Mouse (Mus musculus): ENCODE data around the gene Efcab11. TPM values are rescaled to one million over a fixed set of nuclear protein-coding genes. Genes with fewer than 3 reads are reported as not detected.
"Not testable (repeated sequence)": the region's sequence is repeated elsewhere in the genome, so short reads cannot be mapped to it uniquely, and the experiment has no call there.

Efcab11 gene
- total RNA-seq, 1 experiment from 2014 or later, result 0.96 TPM

DNA sequence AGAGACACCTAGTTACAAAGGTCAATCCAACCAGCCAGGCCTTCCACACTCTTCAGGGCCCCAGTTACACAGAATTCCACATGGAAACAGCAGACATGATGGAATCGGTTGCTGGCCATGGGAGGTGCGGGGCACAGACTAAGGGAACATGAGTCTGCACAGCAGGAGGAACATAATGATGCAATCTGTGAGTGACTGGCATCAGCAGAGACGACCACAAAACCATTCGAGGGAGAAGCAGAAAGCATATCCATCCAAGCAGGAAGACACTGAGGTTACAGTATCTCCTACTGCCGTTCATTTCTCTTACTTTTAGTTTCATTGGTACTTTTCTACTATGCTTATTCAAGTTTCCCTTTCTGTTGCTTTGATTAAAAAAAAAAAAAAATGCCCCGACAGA lies 9.6 kb downstream of the Efcab11 start:
- no peak for DNase-seq

DNA sequence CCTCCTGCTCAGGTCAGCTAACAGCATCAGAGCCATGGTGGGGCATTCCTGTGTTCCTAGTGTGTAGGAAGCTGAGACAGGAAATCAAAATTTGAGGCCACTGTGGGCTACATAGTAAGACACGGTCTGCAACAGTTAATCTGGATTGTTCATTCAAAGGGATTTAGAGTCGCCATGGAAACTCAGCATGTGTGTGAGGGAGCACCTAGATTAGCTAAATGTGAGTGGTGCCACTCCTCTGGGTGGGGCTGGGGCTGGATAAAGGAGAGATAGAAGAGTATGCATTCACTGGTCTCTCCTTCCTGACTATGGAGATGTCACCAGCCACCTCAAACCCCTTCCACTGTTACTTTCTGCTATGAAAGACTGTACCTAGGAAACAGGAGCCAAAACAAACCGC lies 10.8 kb downstream of the Efcab11 start:
- DNase-seq, result no peak

DNA sequence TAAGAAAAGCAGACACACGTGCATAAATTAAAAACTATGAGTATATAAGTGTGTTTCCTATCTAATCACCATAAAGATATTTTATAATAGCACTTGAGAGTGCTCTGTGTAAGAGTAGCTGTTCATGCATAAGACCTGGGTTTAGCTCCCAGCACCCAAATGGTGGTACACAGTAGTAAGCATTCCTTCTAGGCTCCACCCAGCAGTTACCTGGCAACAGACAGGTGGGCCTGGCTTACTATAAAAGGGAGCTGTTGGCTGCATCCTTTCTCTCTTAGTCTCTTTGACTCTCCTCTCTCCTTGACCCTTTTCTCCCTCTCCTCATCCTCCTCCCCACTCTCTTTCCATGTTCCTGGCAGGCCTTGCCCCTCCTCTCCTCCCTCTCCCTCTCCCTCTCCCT lies 15.4 kb downstream of the Efcab11 start:
- no peak for DNase-seq

DNA sequence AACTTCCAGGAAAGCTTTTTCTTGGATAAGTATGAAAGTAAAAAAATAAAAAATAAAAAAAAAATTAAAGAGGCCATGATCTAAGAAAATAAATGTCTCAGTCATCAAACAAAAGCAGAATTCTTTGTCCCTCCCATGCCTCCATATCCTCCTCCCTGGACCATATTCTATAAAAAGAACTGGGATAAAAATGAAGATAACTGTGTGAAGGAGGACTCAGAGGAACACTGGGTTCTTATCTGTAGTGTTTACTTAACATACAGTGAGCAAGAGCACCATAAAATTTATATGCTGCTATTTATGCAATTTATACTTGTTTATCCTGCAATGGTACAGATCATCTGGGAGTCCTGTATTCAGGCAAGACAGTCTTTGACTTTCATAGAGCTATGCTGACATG lies 19.6 kb downstream of the Efcab11 start:
- DNase-seq, result no peak

DNA sequence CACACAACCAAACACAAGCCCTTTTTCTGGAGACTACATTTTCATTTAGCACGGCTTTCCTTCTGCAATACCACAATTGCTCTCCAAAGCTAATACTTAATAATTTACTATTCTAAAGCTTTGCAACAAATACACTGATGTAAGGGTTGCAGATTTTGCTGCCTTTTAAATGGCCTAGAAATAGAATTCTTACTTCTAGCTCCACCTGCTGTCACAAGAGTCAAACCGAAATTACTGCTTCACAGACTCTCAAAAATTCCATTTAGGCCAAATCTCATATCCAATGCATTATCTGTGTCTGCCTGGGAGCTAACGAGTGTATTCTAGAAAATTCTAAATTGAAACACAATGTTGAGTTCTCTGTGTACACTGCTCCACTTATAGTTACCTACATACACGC lies 23.3 kb downstream of the Efcab11 start:
- no peak for DNase-seq

DNA sequence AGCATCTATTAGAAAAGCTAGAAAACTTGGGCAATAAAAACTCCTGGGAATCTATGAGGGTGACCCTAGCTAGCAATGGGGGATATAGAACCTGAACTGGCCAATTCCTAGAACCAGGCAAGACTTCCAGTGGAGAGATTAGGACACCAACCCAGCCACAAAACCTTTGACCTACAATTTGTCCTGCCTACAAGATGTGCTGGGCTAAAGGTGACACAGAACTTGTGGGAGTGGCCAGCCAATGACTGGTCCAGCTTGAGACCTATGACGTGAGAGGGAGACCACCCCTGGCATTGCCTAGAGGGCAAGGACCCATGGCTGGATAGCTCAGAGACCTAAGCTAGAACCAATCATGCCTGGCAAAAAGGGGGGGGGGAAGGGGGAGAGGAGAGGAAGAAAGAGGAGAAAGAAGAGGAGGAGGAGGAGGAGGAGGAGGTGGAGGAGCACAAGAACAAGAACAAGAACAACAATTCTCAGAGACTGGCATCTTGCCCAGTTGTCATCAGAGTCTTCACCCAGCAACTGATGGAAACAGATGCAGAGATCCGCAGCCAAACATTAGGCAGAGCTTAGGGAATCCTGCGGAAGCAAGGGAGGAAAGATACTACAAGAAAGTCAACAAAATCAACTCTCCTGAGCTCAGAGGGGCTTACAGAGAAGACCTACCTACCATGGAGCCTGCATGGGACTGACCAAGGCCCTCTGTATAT lies 24.7 kb downstream of the Efcab11 start:
- no peak for DNase-seq

DNA sequence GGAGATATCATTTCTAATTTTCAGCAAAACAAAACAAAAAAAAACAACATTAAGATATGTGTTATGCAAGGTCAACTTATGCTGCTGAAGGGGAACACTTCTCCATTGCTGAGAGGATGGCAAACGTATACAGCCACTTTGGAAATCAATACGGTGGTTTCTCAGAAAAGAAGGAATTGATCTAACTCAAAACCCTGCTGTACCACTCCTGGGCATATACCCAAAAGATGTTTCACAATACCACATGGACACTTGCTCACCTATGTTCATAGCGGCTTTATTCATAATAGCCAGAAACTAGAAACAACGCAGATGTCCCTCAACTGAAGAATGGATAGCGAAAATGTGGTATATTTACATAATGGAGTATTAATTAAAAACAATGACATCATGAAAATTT lies 25.6 kb downstream of the Efcab11 start:
- no peak for DNase-seq

DNA sequence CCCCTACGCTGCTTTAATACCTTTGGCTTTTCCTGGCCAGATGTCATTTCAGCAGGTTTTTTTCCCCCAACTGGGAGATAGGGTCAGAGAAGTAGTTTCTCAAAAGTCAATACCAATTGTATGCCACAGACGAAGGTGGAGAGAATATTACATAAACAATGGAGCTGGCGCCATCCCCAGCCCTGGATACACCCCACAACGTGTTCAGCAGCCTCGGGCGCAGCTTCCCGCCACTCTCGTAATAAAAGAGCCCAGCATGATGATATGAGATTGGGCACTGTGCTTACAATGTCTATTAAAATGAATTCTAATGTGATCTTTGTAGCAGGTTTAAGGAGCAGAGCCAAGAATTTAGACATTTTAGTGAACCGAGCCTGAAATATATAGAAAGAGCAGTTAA lies 28.2 kb downstream of the Efcab11 start:
- no peak for DNase-seq

DNA sequence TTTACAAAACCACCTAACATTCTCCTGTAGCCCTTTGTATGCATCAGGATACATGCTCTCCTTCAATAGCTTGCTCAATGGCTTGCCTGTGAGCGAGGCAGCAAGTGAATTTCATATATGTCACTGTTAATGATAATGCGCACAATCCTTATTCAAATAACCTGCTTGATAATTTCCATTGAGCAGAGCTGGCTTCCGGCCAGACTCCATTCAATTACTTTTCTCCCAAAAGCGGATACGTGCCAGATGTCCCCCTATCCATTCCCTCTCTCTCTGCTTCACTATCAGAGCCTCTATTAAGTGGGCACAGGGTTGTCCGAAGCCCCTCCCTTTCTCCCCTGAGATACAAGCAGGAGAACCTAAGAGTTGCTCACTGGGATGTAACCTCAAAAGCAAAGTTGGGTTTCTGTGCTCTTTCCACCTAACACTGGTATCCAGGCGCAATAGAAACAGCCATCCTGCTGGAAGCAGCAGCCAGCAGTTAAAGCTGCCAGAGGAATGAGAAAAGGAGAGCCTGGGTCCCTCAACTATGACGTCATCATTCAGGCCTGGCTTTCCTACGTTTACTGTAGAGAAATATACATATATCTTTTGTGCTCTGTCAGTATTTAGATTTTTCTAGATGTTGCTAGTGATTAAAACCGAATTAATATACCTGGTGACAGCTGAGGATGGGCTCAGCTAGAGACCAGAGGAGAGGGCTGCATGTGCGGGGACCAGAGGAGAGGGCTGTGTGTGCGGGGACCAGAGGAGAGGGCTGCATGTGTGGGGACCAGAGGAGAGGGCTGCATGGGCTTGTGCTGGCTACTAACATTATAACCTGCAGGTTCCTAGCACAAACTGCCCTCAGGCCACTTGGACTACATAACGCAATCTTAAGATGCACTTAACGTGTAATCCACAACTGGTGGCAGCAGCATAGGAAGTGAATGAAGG lies 30.6 kb downstream of the Efcab11 start:
- DNase-seq, result no peak

DNA sequence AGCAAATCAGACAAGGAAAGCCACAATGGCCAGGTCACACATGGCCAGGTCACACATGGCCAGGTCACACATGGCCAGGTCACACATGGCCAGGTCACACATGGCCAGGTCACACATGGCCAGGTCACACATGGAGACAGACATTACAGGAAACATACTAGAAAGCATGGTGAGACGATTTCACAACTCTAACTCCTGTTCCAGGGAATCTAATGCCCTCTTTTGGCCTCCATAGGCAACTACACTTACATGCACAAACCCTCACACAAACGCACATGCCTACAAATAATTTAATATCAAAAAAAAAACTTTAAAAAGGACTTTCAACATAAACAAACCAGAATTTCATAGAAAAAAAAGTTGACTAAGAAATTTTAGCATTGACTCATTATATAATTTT lies 34.2 kb downstream of the Efcab11 start:
- no peak for DNase-seq

DNA sequence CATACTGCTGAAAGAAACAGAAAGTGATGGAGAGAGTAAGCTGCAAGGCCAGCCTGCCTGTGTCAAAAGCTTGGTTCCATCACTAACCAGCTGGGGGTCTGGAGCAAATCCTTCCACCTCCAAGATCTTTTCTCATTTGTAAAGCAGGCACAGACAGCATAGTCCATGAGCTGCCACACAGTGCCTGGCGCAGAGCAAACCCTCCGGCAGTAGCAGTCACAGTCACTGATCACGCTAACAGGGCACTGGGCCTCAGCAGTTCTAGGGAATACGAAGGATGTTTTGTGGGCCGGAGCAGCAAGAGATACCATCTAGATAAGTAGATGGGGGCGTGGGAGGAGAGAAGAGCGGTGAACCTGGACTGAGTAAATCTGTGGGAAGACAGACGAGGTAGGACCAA lies 39.3 kb downstream of the Efcab11 start:
- DNase-seq, result no peak

DNA sequence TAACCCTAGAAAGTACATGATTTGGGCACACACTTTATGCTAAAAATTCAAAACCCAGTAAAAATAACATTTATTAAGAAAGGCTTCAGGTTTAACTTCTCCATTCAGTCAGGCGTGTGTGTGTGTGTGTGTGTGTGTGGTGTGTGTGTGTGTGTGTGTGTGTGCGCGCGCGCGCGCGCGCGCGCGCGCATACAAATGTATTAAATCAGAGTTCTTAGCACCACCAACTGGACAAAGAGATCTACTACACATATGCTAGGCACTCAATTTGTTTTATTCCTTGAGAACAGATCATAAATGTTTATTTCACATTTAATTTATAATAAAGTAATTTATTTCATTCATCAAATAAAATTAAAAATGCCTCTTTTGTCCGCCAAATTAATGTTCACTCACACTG lies 45.5 kb downstream of the Efcab11 start:
- peak; percentile 22 for DNase-seq

DNA sequence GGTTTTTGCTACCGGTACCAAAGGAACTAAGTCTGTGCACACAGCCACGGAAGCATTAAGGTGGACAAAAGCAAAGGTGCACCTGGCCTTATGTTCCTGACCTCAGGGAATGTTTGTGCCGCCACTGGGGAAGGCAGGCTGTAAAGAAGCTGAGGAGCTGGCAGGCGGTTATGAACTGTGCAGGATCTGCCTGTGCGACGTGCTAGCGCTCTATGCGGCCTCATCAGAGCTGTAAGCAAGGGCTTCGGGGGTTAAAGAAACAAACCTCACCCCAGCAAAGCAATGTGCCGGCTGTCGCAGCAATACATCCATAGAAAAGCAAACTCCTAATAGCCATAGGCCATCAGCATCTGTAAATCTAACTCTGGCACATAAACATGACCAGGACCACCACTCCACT lies 46.1 kb downstream of the Efcab11 start:
- DNase-seq, result no peak

DNA sequence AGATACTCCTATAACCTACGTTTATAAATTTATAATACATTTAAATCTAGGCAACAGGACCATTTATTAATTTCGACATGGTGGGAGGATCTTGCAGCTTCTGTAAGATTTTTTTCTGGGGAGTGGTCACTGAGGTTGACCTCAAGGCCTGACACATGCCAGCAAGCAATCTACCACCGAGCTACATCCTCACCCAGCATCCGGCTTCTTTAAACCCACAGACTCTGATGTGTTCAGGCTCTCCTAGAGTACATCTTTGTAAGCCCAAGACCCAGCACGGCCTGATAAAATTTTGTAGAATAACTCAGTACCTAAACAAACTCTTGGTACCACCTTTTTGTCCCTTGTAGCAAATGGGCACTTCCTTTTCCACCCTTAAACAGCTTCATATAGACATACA lies 46.7 kb downstream of the Efcab11 start:
- no peak for DNase-seq

DNA sequence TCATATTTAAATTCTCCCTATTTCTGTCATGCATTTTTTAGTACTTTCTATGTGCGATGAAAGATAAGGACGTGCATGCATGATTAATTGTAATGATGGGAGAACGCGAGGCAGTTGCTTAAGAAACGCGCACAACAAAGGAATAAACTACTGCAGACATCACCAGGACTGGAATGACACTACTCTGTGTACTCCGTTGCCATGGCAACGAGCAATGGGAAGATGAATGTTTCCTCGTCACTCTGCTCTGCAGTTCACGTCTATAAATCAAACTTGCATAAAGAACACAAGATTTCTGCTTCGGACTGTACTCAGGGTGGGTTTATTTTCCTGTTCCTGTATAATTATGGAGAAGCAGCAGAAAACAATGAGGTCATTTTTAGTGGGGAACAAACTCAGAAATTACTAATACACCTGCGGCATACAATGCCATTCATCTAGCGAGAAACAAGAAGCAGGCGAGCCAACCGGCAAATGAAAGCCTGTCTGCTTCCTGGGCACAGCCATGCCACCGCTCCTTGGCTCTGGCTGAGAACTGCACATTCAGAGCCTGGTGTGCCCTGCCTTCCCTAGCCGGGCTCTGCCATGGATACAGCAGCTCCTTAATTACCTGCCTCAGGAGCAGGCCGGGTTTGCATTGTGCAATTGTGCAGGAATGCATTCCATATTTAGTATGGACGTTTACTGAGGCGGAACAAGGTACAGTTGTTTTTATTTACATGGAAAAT lies 47.7 kb downstream of the Efcab11 start:
- peak; percentile 56 for DNase-seq

DNA sequence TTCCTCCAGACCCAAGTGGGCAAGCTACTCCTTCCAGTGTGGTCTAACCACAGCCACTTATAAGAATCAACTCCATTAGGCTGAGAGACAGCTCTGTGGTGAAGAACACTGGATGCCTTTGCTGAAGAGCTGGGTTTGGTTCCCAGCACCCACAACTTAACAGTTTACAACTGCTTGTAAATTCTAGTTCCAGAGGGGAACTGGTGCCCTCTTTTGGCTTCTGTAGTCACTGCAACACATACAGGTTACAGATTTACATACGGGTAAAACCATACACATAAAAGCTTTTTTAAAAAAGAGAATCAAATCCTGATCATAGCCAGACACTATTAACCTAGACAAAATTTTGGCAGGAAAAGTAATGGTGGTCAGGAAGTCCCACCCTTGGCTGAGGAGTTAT lies 50.8 kb downstream of the Efcab11 start:
- no peak for DNase-seq

DNA sequence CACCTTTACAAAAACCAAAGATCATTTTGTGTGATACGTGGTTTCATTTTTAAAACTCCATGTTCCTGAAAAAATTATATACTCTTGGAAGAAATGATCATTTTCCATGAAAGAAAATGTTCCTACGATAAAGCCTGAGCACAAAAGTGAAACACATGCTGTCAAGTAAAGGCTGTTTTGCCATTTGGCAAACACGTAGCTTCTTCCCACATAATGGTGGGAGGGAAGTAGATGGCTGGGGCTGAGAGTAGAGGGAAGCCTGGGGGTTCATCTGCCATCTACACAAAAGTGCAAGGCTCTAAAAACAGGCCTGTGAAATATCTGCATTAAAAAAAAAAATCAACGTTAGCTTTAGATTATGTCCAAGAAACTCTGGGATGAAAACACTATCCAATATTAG lies 61.6 kb downstream of the Efcab11 start:
- DNase-seq, result no peak

DNA sequence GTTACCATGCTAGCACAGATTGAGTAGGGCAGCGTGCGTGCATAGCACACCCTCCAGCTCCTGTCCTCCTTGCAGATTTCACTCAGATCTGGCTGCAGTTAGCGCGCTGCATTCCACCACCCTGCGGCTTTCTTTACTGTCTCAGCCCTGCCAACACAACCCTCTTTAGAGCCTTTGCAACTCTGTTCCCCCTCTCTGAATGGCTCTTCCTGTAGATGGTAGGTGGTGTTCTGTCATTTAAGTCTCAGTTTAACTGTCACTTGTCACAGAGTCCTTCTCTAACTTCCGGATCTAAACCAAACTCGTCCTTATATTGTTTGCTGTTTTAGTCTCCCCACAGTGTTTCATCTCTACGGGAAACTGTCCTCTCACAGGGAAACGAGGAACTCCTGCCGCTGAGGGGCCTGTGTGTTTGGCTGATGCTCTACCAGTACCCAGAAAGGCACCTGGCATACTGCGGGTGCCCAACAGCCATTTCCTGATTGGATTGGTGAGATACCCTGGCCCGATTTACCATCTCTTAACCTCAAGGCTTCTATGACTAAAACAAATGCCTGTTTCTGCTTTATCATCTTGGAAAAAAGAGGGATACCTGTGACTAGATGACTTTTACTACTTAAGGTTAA lies 62.8 kb downstream of the Efcab11 start:
- DNase-seq, result no peak

DNA sequence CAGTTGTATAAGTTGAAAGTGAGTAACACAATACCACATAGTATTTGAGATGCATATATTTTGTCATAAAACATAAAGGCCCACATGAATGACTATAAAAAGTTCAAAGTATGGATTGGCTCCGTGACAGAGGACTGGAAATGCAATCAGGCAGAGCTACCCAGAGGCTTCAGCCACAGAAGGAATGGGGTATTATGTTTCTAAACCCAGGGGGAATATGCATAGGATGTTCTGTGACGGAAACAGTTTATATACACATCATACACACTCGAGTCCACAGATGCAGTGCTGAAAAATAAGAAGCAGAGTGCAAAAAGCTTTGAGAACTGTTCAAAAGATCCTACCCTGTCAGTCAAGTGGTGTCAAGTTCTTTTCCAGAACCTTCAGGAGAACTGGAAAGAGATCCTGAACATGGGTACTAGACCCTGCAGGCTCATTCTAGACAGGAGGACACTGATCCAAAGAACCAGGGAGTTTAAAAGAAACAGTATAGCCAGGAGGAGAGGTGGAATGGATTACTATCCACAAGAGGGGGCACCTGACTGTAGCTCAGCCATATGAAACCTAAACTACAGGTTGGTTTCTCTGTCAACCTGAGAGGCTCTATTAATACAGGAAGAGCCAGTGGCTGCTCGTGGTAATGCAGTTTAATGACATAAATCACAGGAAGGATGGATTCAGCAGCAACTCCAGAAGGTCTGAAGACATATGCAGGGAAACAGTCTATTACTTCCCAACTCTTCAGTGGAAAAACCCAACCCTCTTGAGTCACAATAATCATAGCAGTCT lies 64.9 kb downstream of the Efcab11 start:
- DNase-seq, result no peak

DNA sequence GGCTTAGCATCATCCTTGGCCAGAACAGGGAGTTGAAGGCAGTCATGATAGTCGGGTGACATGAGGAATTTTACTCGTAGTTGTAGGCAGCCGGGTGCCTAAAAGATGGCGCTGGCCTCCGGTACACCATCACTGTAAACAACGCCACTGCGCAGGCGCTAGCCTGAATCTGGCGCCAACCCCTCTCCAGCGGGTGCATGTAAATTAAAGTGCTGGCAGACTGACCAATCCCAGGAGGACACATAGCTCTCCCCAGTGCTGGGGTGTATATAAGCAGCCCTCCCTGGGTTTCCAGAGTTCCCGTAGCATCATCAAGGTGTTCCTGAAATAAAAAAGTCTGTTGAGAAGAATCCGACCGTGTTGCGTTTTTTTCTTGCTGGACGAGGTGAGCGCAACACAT lies 66.2 kb downstream of the Efcab11 start:
- not testable (repeated sequence) for DNase-seq

DNA sequence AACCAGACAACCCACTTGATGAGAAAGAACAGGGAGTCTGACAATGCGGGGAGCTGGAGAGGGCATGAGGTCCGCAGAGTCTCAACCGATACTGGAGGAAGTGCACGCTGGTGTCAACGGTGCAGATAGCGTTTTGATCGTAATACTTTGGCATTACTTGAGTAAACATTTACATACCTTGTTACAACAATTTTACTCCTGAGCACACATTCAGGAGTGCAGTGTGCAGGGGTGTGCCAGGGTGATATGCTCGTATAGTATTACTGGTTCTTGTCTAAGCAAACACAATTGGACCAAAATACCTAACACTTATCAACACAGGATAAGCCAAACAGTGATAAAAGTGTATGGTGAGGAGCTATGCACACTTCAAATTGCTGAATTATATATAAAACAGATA lies 69.0 kb downstream of the Efcab11 start:
- DNase-seq, result no peak

DNA sequence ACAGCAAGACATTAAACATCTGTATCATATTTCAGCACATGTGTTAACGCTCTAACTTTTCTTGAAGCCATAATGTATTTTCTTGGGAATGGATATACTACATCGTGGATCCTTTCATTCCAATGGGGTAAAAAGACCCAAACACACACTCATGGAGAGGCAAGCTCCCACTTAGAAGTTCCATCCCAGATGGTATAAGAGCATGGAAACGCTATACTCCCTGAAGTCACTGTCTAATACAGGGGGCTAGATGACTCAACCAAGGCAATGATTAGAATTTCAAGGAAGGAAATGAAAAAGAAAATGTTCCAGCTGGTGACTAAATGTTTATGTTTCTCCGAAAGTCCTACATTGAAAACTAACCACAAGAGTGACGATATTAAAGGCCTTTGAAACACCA lies 76.3 kb downstream of the Efcab11 start:
- DNase-seq, result no peak

Data from adrenal gland, postnatal 14 days (tissue).